23 mouse cellular contexts compared by ENCODE assay signal in the genomic region with DNA sequence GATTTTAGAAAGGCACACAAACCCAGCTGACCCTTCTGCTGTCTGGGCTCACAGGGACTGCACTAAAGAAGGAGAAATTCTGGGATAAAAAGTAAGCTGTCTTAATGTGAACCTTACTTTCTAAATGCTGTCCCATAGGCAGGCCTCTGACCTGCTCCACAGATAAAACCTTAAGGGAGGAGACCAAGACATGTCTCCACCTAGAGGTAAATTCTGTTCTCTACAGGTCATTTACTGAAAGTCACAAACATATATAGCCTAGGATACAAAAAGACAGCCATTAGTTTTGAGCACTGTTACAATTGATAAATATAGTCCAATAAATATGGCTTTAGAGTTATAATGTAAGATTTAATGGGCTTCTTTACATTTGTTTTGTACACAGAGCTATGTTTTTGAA.
DNase-seq lines count a peak whose midpoint lies in the region; ATAC-seq and TF ChIP-seq lines count a peak whose summit lies in the region.
"Had no signal": no experiment of that assay in that cellular context is flagged by ENCODE, and none has a peak within 500 bp of the region (broad histone marks: within the 10 kb centered on the region; RNA-seq: fewer than 3 reads in every experiment).

No protein-coding gene starts in this region.

- no peaks in the 10 kb centered on the region for H3K9me3 ChIP-seq in stomach, postnatal 0 days (ENCODE audit: control insufficient read depth, low read length)
- H3K9me3 ChIP-seq: G1E; limb, embryonic 15.5 days; midbrain, embryonic 10.5 days had no signal

- DNase-seq in embryo, embryonic 11 days = peak; percentile 7
- DNase-seq in embryo, embryonic 9.5 days (ENCODE audit: extremely low spot score) = no peak
- DNase-seq in layer of hippocampus, adult 2 months (ENCODE audit: low spot score in 2 of 2) = no peak
- no peak for DNase-seq in layer of hippocampus, adult 18-20 months (ENCODE audit: low spot score in 2 of 2)
- peak; percentile 4 for DNase-seq in retina, embryonic 14.5 days (ENCODE audit: low spot score)
- DNase-seq in retina, postnatal 1 day = no peak
- DNase-seq in stomach, postnatal 0 days (ENCODE audit: low spot score) = no peak
- no peak for DNase-seq in adrenal gland, adult 18-20 months (ENCODE audit: low spot score in 2 of 2)
- DNase-seq: adrenal gland, postnatal 14 days; cerebellum, adult 9-10 months; gastrocnemius, postnatal 14 days; heart, adult 11 months; heart, postnatal 10 days; kidney, adult 2 months; kidney, postnatal 14 days; thymus, postnatal 4 days had no signal

- no peak overlapping the region for H3K4me2 ChIP-seq in stomach, postnatal 0 days (replicated peaks; ENCODE audit: low read depth)
- H3K4me2 ChIP-seq: heart, embryonic 11.5 days; limb, embryonic 15.5 days had no signal

- H3K4me3 ChIP-seq in layer of hippocampus, adult 2 months = no peak overlapping the region
- H3K4me3 ChIP-seq in stomach, postnatal 0 days (ENCODE audit: low read depth, low read length) = no peak overlapping the region
- H3K4me3 ChIP-seq: limb, embryonic 15.5 days; midbrain, embryonic 10.5 days had no signal

- peak; percentile 62 for TF ChIP-seq CTCF in layer of hippocampus, adult 2 months (conservative IDR thresholded peaks at IDR 0.05)
- peak; percentile 46 for TF ChIP-seq CTCF in stomach, postnatal 0 days (IDR thresholded peaks at IDR 0.05; ENCODE audit: low read depth)

- H3K27me3 ChIP-seq in stomach, postnatal 0 days (ENCODE audit: control insufficient read depth, insufficient read depth, low read length) = no peaks in the 10 kb centered on the region
- H3K27me3 ChIP-seq: limb, embryonic 15.5 days had no signal

- no peak overlapping the region for H3K9ac ChIP-seq in stomach, postnatal 0 days (ENCODE audit: low read length)
- H3K9ac ChIP-seq: limb, embryonic 15.5 days; liver, embryonic 14.5 days had no signal

- H3K27ac ChIP-seq in layer of hippocampus, adult 2 months = no peak overlapping the region
- H3K27ac ChIP-seq in stomach, postnatal 0 days (replicated peaks) = no peak overlapping the region
- H3K27ac ChIP-seq: limb, embryonic 15.5 days; liver, embryonic 14.5 days; midbrain, embryonic 10.5 days had no signal

- ATAC-seq in stomach, postnatal 0 days (ENCODE audit: low FRiP score, low TSS enrichment) = no peak
- ATAC-seq: CD4-positive, CD25-positive, alpha-beta regulatory T cell, adult 4 months; forebrain, embryonic 14.5 days had no signal

- H3K4me1 ChIP-seq in stomach, postnatal 0 days (replicated peaks; ENCODE audit: control insufficient read depth, insufficient read depth) = no peaks in the 10 kb centered on the region
- H3K4me1 ChIP-seq: limb, embryonic 15.5 days; midbrain, embryonic 10.5 days had no signal

- H3K36me3 ChIP-seq in stomach, postnatal 0 days (ENCODE audit: control insufficient read depth, insufficient read depth, low read length) = no peaks in the 10 kb centered on the region
- H3K36me3 ChIP-seq: G1E; limb, embryonic 15.5 days; midbrain, embryonic 10.5 days had no signal

- TF ChIP-seq EP300 in stomach, postnatal 0 days (optimal IDR thresholded peaks at IDR 0.05) = no peak

Comparison
In these comparisons a context has a peak if more than half of its experiments do, and no peak if none do; other contexts are left out.
1. DNase-seq: peak in embryo, embryonic 11 days (single experiment) and retina, embryonic 14.5 days (single experiment); none in embryo, embryonic 9.5 days (single experiment), layer of hippocampus, adult 2 months (0 of 2), layer of hippocampus, adult 18-20 months (0 of 2), retina, postnatal 1 day (single experiment), stomach, postnatal 0 days (single experiment) and adrenal gland, adult 18-20 months (0 of 2).